Mouse (Mus musculus) forebrain, embryonic 13.5 days (tissue): ENCODE data around the gene Crtc2. TPM values are rescaled to one million over a fixed set of nuclear protein-coding genes. Genes with fewer than 3 reads are reported as not detected.
A peak's percentile ranks its signal among the peaks of the same experiment; 100 is the strongest.
"Not testable (repeated sequence)": the region's sequence is repeated elsewhere in the genome, so short reads cannot be mapped to it uniquely, and the experiment has no call there.

Experiments
- ATAC-seq: fragments of 200-750 bp; cut with Nextera tagmentation; 2 replicates; pipeline ENCODE4 v1.8.0; 2017
- H3K27ac ChIP-seq: fragments of 300-500 bp; sonication (generic); 2 replicates; pipeline ENCODE4 v1.5.1; 2015; ENCODE audit warnings: inconsistent platforms, mild to moderate bottlenecking, moderate library complexity
- H3K27me3 ChIP-seq: fragments of 300-500 bp; sonication (generic); 2 replicates; pipeline ENCODE4 v1.6.1; 2015; ENCODE audit warnings: mild to moderate bottlenecking, inconsistent platforms
- H3K36me3 ChIP-seq: fragments of 300-500 bp; sonication (generic); 2 replicates; pipeline ENCODE4 v1.6.1; 2015; ENCODE audit warnings: mild to moderate bottlenecking, inconsistent platforms; ENCODE audit not compliant: poor library complexity, severe bottlenecking
- H3K4me1 ChIP-seq: fragments of 300-500 bp; sonication (generic); 2 replicates; pipeline ENCODE4 v1.6.1; 2015; ENCODE audit warnings: inconsistent platforms
- H3K4me2 ChIP-seq: fragments of 300-500 bp; sonication (generic); 2 replicates; pipeline ENCODE4 v1.6.1; 2015; ENCODE audit warnings: inconsistent platforms, mild to moderate bottlenecking, moderate library complexity
- H3K4me3 ChIP-seq: fragments of 300-500 bp; sonication (generic); 2 replicates; pipeline ENCODE4 v1.5.1; 2015; ENCODE audit warnings: mild to moderate bottlenecking, inconsistent platforms
- H3K9ac ChIP-seq: fragments of 300-500 bp; sonication (generic); 2 replicates; pipeline ENCODE4 v1.6.1; 2015; ENCODE audit warnings: mild to moderate bottlenecking, inconsistent platforms
- H3K9me3 ChIP-seq: fragments of 300-500 bp; sonication (generic); replicated peaks from 2 replicates; pipeline ENCODE4 v1.6.1; 2016; ENCODE audit warnings: inconsistent platforms
- WGBS: fragments of 180-500 bp; shearing (Covaris S2); methylation state at CpG from one replicate; pipeline ENCODE4 v1.1.7; 2015; 5-methylcytosine and 5-hydroxymethylcytosine counted together
- polyA plus RNA-seq: library from polyadenylated mRNA; unstranded; fragments of >200 nt; fragmentation: Nextera tagmentation; extraction: Ambion mirVana; gene quantifications from 2 replicates; pipeline ENCODE4 v1.2.1, GENCODE M21; 2015

Gene Crtc2
- polyA plus RNA-seq, 1 experiment from 2014 or later = 17.2 TPM

DNA sequence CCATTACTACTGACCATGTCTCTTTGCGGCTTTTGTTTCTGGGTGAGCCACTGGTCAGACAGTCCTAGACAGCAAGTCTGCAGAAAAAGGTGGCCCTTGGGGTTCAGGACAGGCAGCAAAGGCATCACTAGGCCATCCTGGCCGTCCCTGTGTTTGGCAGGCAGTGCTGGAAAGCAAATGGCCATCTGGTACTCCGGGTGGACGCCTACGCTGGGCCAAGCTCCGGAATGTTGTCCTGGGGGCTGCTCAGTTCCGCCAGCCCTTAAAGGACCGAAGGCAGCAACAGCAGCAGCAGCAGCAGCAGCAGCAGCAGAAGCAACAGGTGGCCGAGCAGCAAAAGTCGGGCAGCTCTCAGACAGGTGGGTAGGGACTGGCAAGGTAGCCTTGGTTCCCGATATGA is 21.3 kb downstream of the Crtc2 start:
- H3K9me3 ChIP-seq = no peaks in the 10 kb centered on the region
- WGBS = 94% methylated on average over 11 of the region's 11 CpGs
- H3K36me3 ChIP-seq = peaks cover 86% of the 10 kb centered on the region
- H3K27me3 ChIP-seq = no peaks in the 10 kb centered on the region
- no peaks in the 10 kb centered on the region for H3K4me1 ChIP-seq
- ATAC-seq = no peak
- no peak overlapping the region for H3K4me3 ChIP-seq
- H3K27ac ChIP-seq = no peak overlapping the region
- no peak overlapping the region for H3K9ac ChIP-seq
- H3K4me2 ChIP-seq = no peak overlapping the region

GRCm38 (mm10) chr3:90276858-90277257 is 22.9 kb downstream of the Crtc2 start:
- WGBS = 40% methylated on average over 15 of the region's 16 CpGs
- Histone ChIP-seq H3K27me3 (no peaks in the 10 kb centered on the region), H3K4me3 (no peak overlapping the region), H3K9me3 (no peaks in the 10 kb centered on the region), H3K36me3 (peaks cover 79% of the 10 kb centered on the region), H3K4me2 (no peak overlapping the region), H3K4me1 (no peaks in the 10 kb centered on the region), H3K27ac (no peak overlapping the region), H3K9ac (no peak overlapping the region)
- no peak for ATAC-seq

GRCm38 (mm10) chr3:90277793-90278192 is 23.8 kb downstream of the Crtc2 start:
- WGBS = 93% methylated on average over 9 of the region's 9 CpGs
- no peak for ATAC-seq
- Histone ChIP-seq H3K27ac (no peak overlapping the region), H3K9ac (no peak overlapping the region), H3K36me3 (peaks cover 72% of the 10 kb centered on the region), H3K27me3 (no peaks in the 10 kb centered on the region), H3K4me3 (no peak overlapping the region), H3K4me1 (no peaks in the 10 kb centered on the region), H3K9me3 (no peaks in the 10 kb centered on the region), H3K4me2 (no peak overlapping the region)

GRCm38 (mm10) chr3:90278211-90278610 is 24.2 kb downstream of the Crtc2 start:
- H3K36me3 ChIP-seq = peaks cover 69% of the 10 kb centered on the region
- ATAC-seq = no peak
- H3K4me3 ChIP-seq = no peak overlapping the region
- no peak overlapping the region for H3K27ac ChIP-seq
- 97% methylated on average over 10 of the region's 10 CpGs for WGBS
- H3K27me3 ChIP-seq = no peaks in the 10 kb centered on the region
- H3K4me2 ChIP-seq = no peak overlapping the region
- H3K4me1 ChIP-seq = no peaks in the 10 kb centered on the region
- no peaks in the 10 kb centered on the region for H3K9me3 ChIP-seq
- H3K9ac ChIP-seq = no peak overlapping the region

GRCm38 (mm10) chr3:90279216-90279615 is 25.3 kb downstream of the Crtc2 start:
- no peak for ATAC-seq
- Histone ChIP-seq H3K4me2 (no peak overlapping the region), H3K4me1 (no peaks in the 10 kb centered on the region), H3K9ac (no peak overlapping the region), H3K9me3 (no peaks in the 10 kb centered on the region), H3K36me3 (peaks cover 61% of the 10 kb centered on the region), H3K4me3 (no peak overlapping the region), H3K27ac (no peak overlapping the region), H3K27me3 (no peaks in the 10 kb centered on the region)
- 91% methylated on average over 9 of the region's 9 CpGs for WGBS

DNA sequence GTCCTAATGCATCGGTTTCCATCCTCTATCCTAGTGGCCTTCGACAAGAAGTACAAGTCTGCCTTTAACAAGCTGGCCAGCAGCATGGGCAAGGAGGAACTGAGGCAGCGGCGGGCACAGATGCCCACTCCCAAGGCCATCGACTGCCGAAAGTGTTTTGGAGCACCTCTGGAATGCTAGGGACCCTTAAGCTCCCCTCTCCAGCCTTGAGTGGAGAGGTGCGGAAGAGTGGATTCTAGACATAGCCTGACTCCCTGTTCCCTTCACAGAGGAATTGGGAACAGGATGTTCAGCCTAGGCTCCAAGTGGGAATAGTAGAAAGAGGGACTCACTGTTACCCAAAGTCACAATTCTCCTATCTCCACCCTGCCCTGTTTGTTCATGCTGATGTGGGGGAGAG is 25.8 kb downstream of the Crtc2 start:
- H3K27ac ChIP-seq = no peak overlapping the region
- H3K9me3 ChIP-seq = no peaks in the 10 kb centered on the region
- H3K36me3 ChIP-seq = peaks cover 59% of the 10 kb centered on the region
- no peak for ATAC-seq
- H3K9ac ChIP-seq = no peak overlapping the region
- H3K4me3 ChIP-seq = no peak overlapping the region
- no peaks in the 10 kb centered on the region for H3K27me3 ChIP-seq
- H3K4me1 ChIP-seq = no peaks in the 10 kb centered on the region
- no peak overlapping the region for H3K4me2 ChIP-seq
- 93% methylated on average over 7 of the region's 7 CpGs for WGBS

- no peaks in the 10 kb centered on the region for H3K4me1 ChIP-seq
- no peak overlapping the region for H3K9ac ChIP-seq
- H3K36me3 ChIP-seq = peaks cover 51% of the 10 kb centered on the region
- no peaks in the 10 kb centered on the region for H3K27me3 ChIP-seq
- no peak overlapping the region for H3K4me3 ChIP-seq
- ATAC-seq = no peak
- no peak overlapping the region for H3K4me2 ChIP-seq
- H3K9me3 ChIP-seq = no peaks in the 10 kb centered on the region
- WGBS = 92% methylated on average over 9 of the region's 9 CpGs
- H3K27ac ChIP-seq = no peak overlapping the region
These were observed 26.7 kb downstream of the Crtc2 start for GRCm38 (mm10) chr3:90280708-90281107.

- WGBS = 100% methylated on average over 2 of the region's 2 CpGs
These were observed 30.2 kb downstream of the Crtc2 start for GRCm38 (mm10) chr3:90284150-90284549.

DNA sequence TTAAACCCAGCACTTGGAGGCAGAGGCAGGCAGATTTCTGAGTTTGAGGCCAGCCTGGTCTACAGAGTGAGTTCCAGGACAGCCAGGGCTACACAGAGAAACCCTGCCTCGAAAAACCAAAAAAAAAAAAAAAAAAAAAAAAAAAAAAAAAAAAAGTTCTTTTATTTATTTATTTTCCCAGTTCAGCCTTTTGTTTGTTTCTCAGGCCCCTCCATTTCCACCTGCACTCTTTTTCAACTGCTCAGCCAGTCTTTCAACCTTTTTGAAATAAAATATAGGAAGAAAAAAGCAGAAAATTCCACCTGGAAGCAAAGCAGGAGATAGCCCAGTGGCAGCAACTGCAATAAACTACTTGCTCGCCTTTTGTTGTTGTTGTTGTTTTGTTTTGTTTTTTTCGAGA is 35.4 kb downstream of the Crtc2 start:
- H3K9me3 ChIP-seq, H3K4me3 ChIP-seq, H3K36me3 ChIP-seq, H3K27me3 ChIP-seq, ATAC-seq, H3K4me2 ChIP-seq, H3K9ac ChIP-seq, H3K27ac ChIP-seq: not testable (repeated sequence)
- peaks cover 12% of the 10 kb centered on the region for H3K4me1 ChIP-seq
- 73% methylated on average over 3 of the region's 3 CpGs for WGBS

More at GRCm38 (mm10) chr3:90284150-90284549, 30.2 kb downstream of the Crtc2 start:
- H3K27ac ChIP-seq = no peak overlapping the region
- no peak for ATAC-seq
- no peak overlapping the region for H3K4me3 ChIP-seq
- no peaks in the 10 kb centered on the region for H3K4me1 ChIP-seq
- no peaks in the 10 kb centered on the region for H3K27me3 ChIP-seq
- no peak overlapping the region for H3K9ac ChIP-seq
- no peaks in the 10 kb centered on the region for H3K9me3 ChIP-seq
- H3K4me2 ChIP-seq = no peak overlapping the region
- peaks cover 18% of the 10 kb centered on the region for H3K36me3 ChIP-seq

GRCm38 (mm10) chr3:90290602-90291001 is 36.6 kb downstream of the Crtc2 start:
- H3K4me3 ChIP-seq = no peak overlapping the region
- H3K9me3 ChIP-seq = no peaks in the 10 kb centered on the region
- WGBS = 87% methylated on average over 1 of the region's 1 CpGs
- H3K4me2 ChIP-seq = no peak overlapping the region
- H3K27me3 ChIP-seq = no peaks in the 10 kb centered on the region
- peaks cover 3% of the 10 kb centered on the region; the same call in 1 of the 2 replicates for H3K36me3 ChIP-seq
- H3K4me1 ChIP-seq = peaks cover 24% of the 10 kb centered on the region
- ATAC-seq = no peak
- no peak overlapping the region for H3K27ac ChIP-seq
- no peak overlapping the region for H3K9ac ChIP-seq

- peak overlapping the region; percentile 95 for H3K4me3 ChIP-seq
- H3K9ac ChIP-seq = peak overlapping the region; percentile 80
- peak overlapping the region; percentile 70 for H3K4me2 ChIP-seq
- no peaks in the 10 kb centered on the region for H3K9me3 ChIP-seq
- H3K27ac ChIP-seq = peak overlapping the region; percentile 91
- 43% methylated on average over 2 of the region's 2 CpGs for WGBS
- peaks cover 3% of the 10 kb centered on the region; the same call in 1 of the 2 replicates for H3K36me3 ChIP-seq
- H3K27me3 ChIP-seq = no peaks in the 10 kb centered on the region
- H3K4me1 ChIP-seq = peaks cover 30% of the 10 kb centered on the region
- no peak for ATAC-seq
These were observed 38.0 kb downstream of the Crtc2 start for GRCm38 (mm10) chr3:90291982-90292344.

GRCm38 (mm10) chr3:90292345-90293275 is 38.6 kb downstream of the Crtc2 start, which contains the start of gene Gatad2b:
Gatad2b (plus strand) TSS chr3:90293178.
- ATAC-seq = peak; percentile 99
- under 1% methylated on average over 40 of the region's 47 CpGs for WGBS
- H3K9me3 ChIP-seq = no peaks in the 10 kb centered on the region

More at GRCm38 (mm10) chr3:90292345-90293275, 38.6 kb downstream of the Crtc2 start, which contains the start of gene Gatad2b:
- H3K4me2 ChIP-seq = peak within 1 kb of the TSS; percentile 96
- no peaks in the 10 kb centered on the region for H3K27me3 ChIP-seq
- peak within 1 kb of the TSS; percentile 95 for H3K4me3 ChIP-seq
- H3K27ac ChIP-seq = peak within 1 kb of the TSS; percentile 98
- peaks cover 3% of the 10 kb centered on the region; the same call in 1 of the 2 replicates for H3K36me3 ChIP-seq
- peaks cover 32% of the 10 kb centered on the region for H3K4me1 ChIP-seq
- H3K9ac ChIP-seq = peak within 1 kb of the TSS; percentile 95
